Mouse (Mus musculus) stomach, postnatal 0 days (tissue): ENCODE measurements at regions not wholly inside any gene's neighbourhood (a gene's known extent, or its start where the extent isn't known, plus 50 kb on each side); places are given as distances from the start of the nearest gene placed in this dataset.

Experiments used
- CTCF ChIP-seq: IDR thresholded peaks from 2 replicates; pipeline ENCODE4 v1.5.1; 2016; ENCODE audit warnings: antibody characterized with exemption, low read depth, mild to moderate bottlenecking, moderate library complexity
- EP300 ChIP-seq: optimal IDR thresholded peaks from 2 replicates; pipeline ENCODE3; 2016; ENCODE audit warnings: antibody characterized with exemption

DNA sequence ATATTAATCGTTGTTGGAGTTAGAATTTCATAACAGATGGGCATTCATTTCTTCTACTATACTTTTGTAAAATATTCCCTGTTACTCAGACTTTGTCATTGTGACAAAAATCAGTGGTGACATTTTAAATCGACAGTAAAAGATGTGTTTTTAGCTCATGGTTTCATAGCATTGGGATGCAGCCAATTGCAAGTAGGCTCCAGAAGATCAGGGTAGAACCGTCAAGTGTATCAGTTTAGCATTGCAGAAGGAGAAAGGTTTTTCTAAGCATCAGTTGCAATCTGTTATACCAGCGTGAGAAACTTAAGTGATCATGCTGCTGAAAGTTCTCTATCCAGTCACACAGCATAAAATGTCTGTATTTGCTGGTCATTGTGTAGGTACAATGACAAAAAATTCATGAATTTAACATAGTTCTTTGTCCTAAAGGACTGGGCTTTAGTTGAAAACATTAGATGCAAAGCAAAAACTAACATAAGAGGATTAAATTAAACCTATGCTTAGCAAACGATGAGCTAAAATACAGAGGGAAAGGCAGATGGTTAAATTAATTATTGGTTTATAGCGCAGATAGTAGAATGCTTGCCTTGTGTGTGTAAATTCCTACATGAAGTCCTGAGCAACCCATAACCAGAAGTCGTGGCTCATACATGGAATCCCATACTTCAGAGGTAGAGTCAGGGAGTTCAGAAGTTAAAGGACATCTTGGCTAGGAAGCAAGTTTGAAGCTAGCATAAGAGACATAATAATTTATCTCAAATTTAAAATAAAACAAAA lies 198.3 kb downstream of the Isl1 start:
- TF ChIP-seq CTCF (no peak), EP300 (no peak)
